27 mouse cellular contexts compared by ENCODE assay signal in the genomic region with DNA sequence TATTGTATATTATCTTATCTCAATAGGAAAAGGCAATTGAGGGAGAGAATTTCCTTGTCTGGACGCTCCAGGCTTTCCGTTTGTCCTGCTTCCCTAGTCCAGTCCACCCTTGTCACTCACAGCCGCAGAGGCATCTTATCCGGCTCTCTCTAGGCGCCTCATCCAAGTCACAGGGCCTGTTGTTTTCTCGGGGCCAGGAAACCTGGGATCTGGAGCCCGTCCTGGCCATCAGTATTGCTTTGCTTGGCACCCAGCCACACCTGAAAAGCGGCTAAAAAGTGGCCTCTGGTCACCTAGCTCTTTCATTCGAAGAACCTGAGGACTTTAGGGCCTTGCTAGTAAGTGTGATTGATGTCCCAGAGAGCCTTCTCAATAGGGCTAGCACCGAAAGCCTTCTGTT. TPM values are rescaled to one million over a fixed set of nuclear protein-coding genes. Genes with fewer than 3 reads are reported as not detected.
A peak's percentile ranks its signal among the peaks of the same experiment; 100 is the strongest.
DNase-seq lines count a peak whose midpoint lies in the region; ATAC-seq and TF ChIP-seq lines count a peak whose summit lies in the region.
"Had no signal": no experiment of that assay in that cellular context is flagged by ENCODE, and none has a peak within 500 bp of the region (broad histone marks: within the 10 kb centered on the region; RNA-seq: fewer than 3 reads in every experiment).

No protein-coding gene starts in this region.

- peak; percentile 37; the same call in 1 of the 2 replicates for ATAC-seq in heart, embryonic 12.5 days (ENCODE audit: insufficient number of reproducible peaks, low FRiP score)
- ATAC-seq in heart, embryonic 16.5 days (replicated peaks; ENCODE audit: extremely low read depth, insufficient read depth, low FRiP score), result no peak
- no peak for ATAC-seq in stomach, embryonic 16.5 days (ENCODE audit: insufficient read depth, low FRiP score)
- ATAC-seq: forebrain, embryonic 15.5 days; liver, embryonic 12.5 days; midbrain, embryonic 13.5 days; Patski had no signal

- TF ChIP-seq CTCF in kidney, adult 2 months (conservative IDR thresholded peaks at IDR 0.05; ENCODE audit: insufficient read depth, insufficient read length, low read depth, low read length), result no peak

- WGBS in heart, embryonic 12.5 days, result 19% methylated on average over 10 of the region's 10 CpGs
- WGBS in kidney, adult 2 months, result 54% methylated on average over 10 of the region's 10 CpGs
- WGBS in heart, embryonic 16.5 days, result 25% methylated on average over 10 of the region's 10 CpGs
- WGBS in stomach, embryonic 16.5 days, result 42% methylated on average over 10 of the region's 10 CpGs

- H3K9me3 ChIP-seq in heart, embryonic 12.5 days (replicated peaks), result no peaks in the 10 kb centered on the region
- no peaks in the 10 kb centered on the region for H3K9me3 ChIP-seq in heart, embryonic 16.5 days (replicated peaks; ENCODE audit: control insufficient read depth, low read length)
- no peaks in the 10 kb centered on the region for H3K9me3 ChIP-seq in stomach, embryonic 16.5 days (replicated peaks; ENCODE audit: control insufficient read depth, low read length)
- H3K9me3 ChIP-seq: forebrain, embryonic 15.5 days; G1E; limb, embryonic 12.5 days; liver, embryonic 12.5 days; megakaryocyte, embryonic 14.5 days; midbrain, embryonic 13.5 days had no signal

- TF ChIP-seq POLR2A in kidney, adult 2 months (IDR thresholded peaks at IDR 0.05; ENCODE audit: low read depth, low read length), result no peak

- no peaks in the 10 kb centered on the region for H3K36me3 ChIP-seq in heart, embryonic 12.5 days
- no peaks in the 10 kb centered on the region for H3K36me3 ChIP-seq in kidney, adult 2 months (ENCODE audit: control insufficient read depth, insufficient read depth, low read length)
- no peaks in the 10 kb centered on the region for H3K36me3 ChIP-seq in heart, embryonic 16.5 days (ENCODE audit: control insufficient read depth, insufficient read depth)
- no peaks in the 10 kb centered on the region for H3K36me3 ChIP-seq in stomach, embryonic 16.5 days (ENCODE audit: control insufficient read depth, insufficient read depth, low read length)
- H3K36me3 ChIP-seq: forebrain, embryonic 15.5 days; limb, embryonic 12.5 days; liver, embryonic 12.5 days; midbrain, embryonic 13.5 days had no signal

- DNase-seq in heart, postnatal 25 days (ENCODE audit: low spot score), result no peak
- DNase-seq in kidney, adult 2 months, result peak; percentile 53
- DNase-seq in kidney, adult 11 months, result no peak
- DNase-seq in ovary, postnatal 36 days (ENCODE audit: low spot score), result no peak
- DNase-seq: adrenal gland, postnatal 36 days; B cell, adult 2 months; cerebellum, adult 9-10 months; layer of hippocampus, postnatal 36 days; lung, adult 2 months; lung, postnatal 36 days; right cerebral cortex, postnatal 25 days; spleen, adult 18-20 months; thymus, postnatal 36 days had no signal

- peaks cover 6% of the 10 kb centered on the region; the same call in 1 of the 2 replicates for H3K27me3 ChIP-seq in heart, embryonic 12.5 days (replicated peaks)
- no peaks in the 10 kb centered on the region for H3K27me3 ChIP-seq in kidney, adult 2 months (replicated peaks; ENCODE audit: control insufficient read depth, insufficient read depth, low read length)
- peaks cover 7% of the 10 kb centered on the region; the same call in 1 of the 2 replicates for H3K27me3 ChIP-seq in heart, embryonic 16.5 days (ENCODE audit: control insufficient read depth, insufficient read depth, low read length)
- H3K27me3 ChIP-seq in stomach, embryonic 16.5 days (ENCODE audit: control insufficient read depth, insufficient read depth, low read length), result no peaks in the 10 kb centered on the region
- H3K27me3 ChIP-seq: forebrain, embryonic 15.5 days; Patski had no signal

- no peak overlapping the region for H3K4me2 ChIP-seq in heart, embryonic 12.5 days
- no peak overlapping the region for H3K4me2 ChIP-seq in heart, embryonic 16.5 days (ENCODE audit: low read depth, low read length)
- no peak overlapping the region for H3K4me2 ChIP-seq in stomach, embryonic 16.5 days (ENCODE audit: low read depth, low read length)
- H3K4me2 ChIP-seq: forebrain, embryonic 15.5 days; limb, embryonic 12.5 days; liver, embryonic 12.5 days; midbrain, embryonic 13.5 days had no signal

- peaks cover 46% of the 10 kb centered on the region for H3K4me1 ChIP-seq in heart, embryonic 12.5 days (replicated peaks)
- H3K4me1 ChIP-seq in kidney, adult 2 months (ENCODE audit: control insufficient read depth, insufficient read depth, low read length), result peaks cover 16% of the 10 kb centered on the region
- peaks cover 29% of the 10 kb centered on the region for H3K4me1 ChIP-seq in heart, embryonic 16.5 days (ENCODE audit: control insufficient read depth, insufficient read depth, low read length)
- H3K4me1 ChIP-seq in stomach, embryonic 16.5 days (ENCODE audit: control insufficient read depth, insufficient read depth, low read length), result peaks cover 8% of the 10 kb centered on the region

- H3K4me3 ChIP-seq in heart, embryonic 12.5 days, result no peak overlapping the region
- no peak overlapping the region for H3K4me3 ChIP-seq in kidney, adult 2 months (ENCODE audit: insufficient read depth, low read depth, low read length)
- no peak overlapping the region for H3K4me3 ChIP-seq in heart, embryonic 16.5 days (ENCODE audit: low read length)
- no peak overlapping the region for H3K4me3 ChIP-seq in stomach, embryonic 16.5 days (replicated peaks; ENCODE audit: low read length)
- H3K4me3 ChIP-seq: forebrain, embryonic 15.5 days; layer of hippocampus, adult 2 months; limb, embryonic 12.5 days; liver, embryonic 12.5 days; megakaryocyte, embryonic 14.5 days; midbrain, embryonic 13.5 days had no signal

- peak overlapping the region; percentile 0; the same call in 1 of the 2 replicates for H3K27ac ChIP-seq in heart, embryonic 12.5 days (ENCODE audit: poor library complexity, severe bottlenecking)
- H3K27ac ChIP-seq in kidney, adult 2 months (ENCODE audit: insufficient read depth, low read depth, low read length), result no peak overlapping the region
- peak overlapping the region; percentile 7; the same call in 1 of the 2 replicates for H3K27ac ChIP-seq in heart, embryonic 16.5 days (ENCODE audit: low read length)
- H3K27ac ChIP-seq in stomach, embryonic 16.5 days (ENCODE audit: low read length), result no peak overlapping the region
- H3K27ac ChIP-seq: forebrain, embryonic 15.5 days; kidney, postnatal 0 days; layer of hippocampus, adult 2 months; limb, embryonic 12.5 days; liver, embryonic 12.5 days; midbrain, embryonic 13.5 days had no signal

- no peak overlapping the region; the same call in 1 of the 2 replicates for H3K9ac ChIP-seq in heart, embryonic 12.5 days
- 0 out of 2 replicates have a peak overlapping the region, but pooled peaks have one; percentile 37 for H3K9ac ChIP-seq in heart, embryonic 16.5 days (ENCODE audit: low read length)
- H3K9ac ChIP-seq in stomach, embryonic 16.5 days (ENCODE audit: low read length), result 0 out of 2 replicates have a peak overlapping the region, but pooled peaks have one; percentile 7
- H3K9ac ChIP-seq: forebrain, embryonic 15.5 days; limb, embryonic 12.5 days; liver, embryonic 12.5 days; midbrain, embryonic 13.5 days had no signal

- intact Hi-C loops in heart, postnatal 25 days (cut with DNase I), result no loop called here

RNA-seq across cellular contexts. Expression of a gene that starts 43.5 kb away (rescaled TPM):
- polyA plus RNA-seq in heart, embryonic 12.5 days (2016; fragmentation: Nextera tagmentation; extraction: Ambion mirVana), result 23.8 and 26.9 TPM in 2 replicates
- 1 to 10 TPM; 6.5 to 7.8 TPM for total RNA-seq in heart, postnatal 25 days (2021)
- polyA plus RNA-seq in kidney, adult 2 months (2012; rRNA removed), result 6.7 and 9.4 TPM in 2 replicates
- polyA plus RNA-seq in heart, embryonic 16.5 days (2015; fragmentation: Nextera tagmentation; extraction: Ambion mirVana), result 19.3 and 21.5 TPM in 2 replicates
- polyA plus RNA-seq in stomach, embryonic 16.5 days (2015; fragmentation: Nextera tagmentation; extraction: Ambion mirVana), result 8.4 and 11.0 TPM in 2 replicates
- total RNA-seq: monocyte, adult 5-6 weeks; neutrophil, adult 5-6 weeks had no signal

Comparison
In these comparisons a context has a peak if more than half of its experiments do, and no peak if none do; other contexts are left out.
1. H3K27ac ChIP-seq: peak in heart, embryonic 12.5 days (single experiment) and heart, embryonic 16.5 days (single experiment); none in kidney, adult 2 months (single experiment) and stomach, embryonic 16.5 days (single experiment).